Mouse (Mus musculus) adrenal gland, postnatal 14 days (tissue): ENCODE measurements around the gene Trim60. TPM values are rescaled to one million over a fixed set of nuclear protein-coding genes. Genes with fewer than 3 reads are reported as not detected.

Experiments used
- DNase-seq: peaks from one replicate; pipeline ENCODE4 v3.0.0; 2021; ENCODE audit warnings: mixed read lengths
- total RNA-seq: library from RNA; stranded (reverse); gene quantifications from 2 replicates; pipeline ENCODE4 v1.2.3, GENCODE M21; 2021

Trim60 gene
- total RNA-seq, 1 experiment from 2014 or later: not detected

- DNase-seq: no peak
Observed at GRCm38 (mm10) chr8:64987731-64988130, 30.7 kb downstream of the Trim60 start, which contains the start of gene Trim75. TSS of gene Trim75 (minus strand) at chr8:64987831.

GRCm38 (mm10) chr8:64983150-64983897 is 35.1 kb downstream of the Trim60 start:
- DNase-seq: peak; percentile 21

- DNase-seq: no peak
Observed at GRCm38 (mm10) chr8:64962836-64963235, 55.5 kb downstream of the Trim60 start.

- no peak for DNase-seq
Observed at GRCm38 (mm10) chr8:64959025-64959424, 59.4 kb downstream of the Trim60 start.

- DNase-seq: no peak
Observed at GRCm38 (mm10) chr8:64952101-64952500, 66.3 kb downstream of the Trim60 start.

Other genes starting within 250 kb of the Trim60 start
- 47.2 and 48.8 TPM in 2 replicates for gene Klhl2, start 168.6 kb downstream of the Trim60 start, total RNA-seq
- gene Tmem192, start 71.4 kb downstream of the Trim60 start, total RNA-seq: 35.3 TPM in 2 replicates
- gene Trim75, start 30.8 kb downstream of the Trim60 start, total RNA-seq: not detected in 2 replicates
- gene Trim61, start 61 bp downstream of the Trim60 start, total RNA-seq: not detected in 2 replicates
- not detected in 2 replicates for gene Apela, start 18.8 kb upstream of the Trim60 start, total RNA-seq
- not detected in 2 replicates for gene Gm10663, start 56.4 kb upstream of the Trim60 start, total RNA-seq
- not detected in 2 replicates for gene BC030870, start 111.0 kb upstream of the Trim60 start, total RNA-seq